Mouse (Mus musculus) stomach, postnatal 0 days (tissue): ENCODE measurements around the gene Kif26a. TPM values are rescaled to one million over a fixed set of nuclear protein-coding genes. Genes with fewer than 3 reads are reported as not detected.
A peak's percentile ranks its signal among the peaks of the same experiment; 100 is the strongest.

ENCODE experiments used
- ATAC-seq: fragments of 200-750 bp; cut with Nextera tagmentation; 2 replicates; pipeline ENCODE4 v1.8.0; 2017; ENCODE audit not compliant: low FRiP score, low TSS enrichment
- DNase-seq: peaks from one replicate; pipeline ENCODE4 v3.0.0-alpha.2; 2016; ENCODE audit warnings: low spot score
- H3K27ac ChIP-seq: fragments of 300-500 bp; sonication (generic); replicated peaks from 2 replicates; pipeline ENCODE4 v1.5.1; 2014; ENCODE audit warnings: mild to moderate bottlenecking, control low read depth
- H3K27me3 ChIP-seq: fragments of 300-500 bp; sonication (generic); 2 replicates; pipeline ENCODE4 v1.6.1; 2014; ENCODE audit warnings: low read length; ENCODE audit not compliant: control insufficient read depth, insufficient read depth
- H3K36me3 ChIP-seq: fragments of 300-500 bp; sonication (generic); 2 replicates; pipeline ENCODE4 v1.6.1; 2014; ENCODE audit warnings: low read length, mixed read lengths; ENCODE audit not compliant: control insufficient read depth, insufficient read depth
- H3K4me1 ChIP-seq: fragments of 300-500 bp; sonication (generic); replicated peaks from 2 replicates; pipeline ENCODE4 v1.6.1; 2014; ENCODE audit warnings: antibody characterized with exemption; ENCODE audit not compliant: control insufficient read depth, insufficient read depth
- H3K4me2 ChIP-seq: fragments of 300-500 bp; sonication (generic); replicated peaks from 2 replicates; pipeline ENCODE4 v1.6.1; 2014; ENCODE audit warnings: low read depth, mild to moderate bottlenecking, control low read depth, moderate library complexity
- H3K4me3 ChIP-seq: fragments of 300-500 bp; sonication (generic); 2 replicates; pipeline ENCODE4 v1.5.1; 2014; ENCODE audit warnings: low read depth, low read length, control low read depth
- H3K9ac ChIP-seq: fragments of 300-500 bp; sonication (generic); 2 replicates; pipeline ENCODE4 v1.6.1; 2014; ENCODE audit warnings: mild to moderate bottlenecking, low read length, control low read depth, mixed read lengths
- H3K9me3 ChIP-seq: fragments of 300-500 bp; sonication (generic); 2 replicates; pipeline ENCODE4 v1.6.1; 2016; ENCODE audit warnings: low read length; ENCODE audit not compliant: control insufficient read depth
- CTCF ChIP-seq: IDR thresholded peaks from 2 replicates; pipeline ENCODE4 v1.5.1; 2016; ENCODE audit warnings: antibody characterized with exemption, low read depth, mild to moderate bottlenecking, moderate library complexity
- EP300 ChIP-seq: optimal IDR thresholded peaks from 2 replicates; pipeline ENCODE3; 2016; ENCODE audit warnings: antibody characterized with exemption
- WGBS: fragments of 180-500 bp; shearing (Covaris S2); extraction: QIAGEN DNeasy Blood & Tissue Kit; methylation state at CpG from one replicate; pipeline ENCODE4 v1.1.7; 2014; 5-methylcytosine and 5-hydroxymethylcytosine counted together
- polyA plus RNA-seq: library from polyadenylated mRNA; unstranded; fragments of >200 nt; fragmentation: Nextera tagmentation; extraction: Ambion mirVana; gene quantifications from 2 replicates; pipeline ENCODE4 v1.2.1, GENCODE M21; 2015

The Kif26a gene
- polyA plus RNA-seq, 1 experiment from 2014 or later = 0.75 TPM

GRCm38 (mm10) chr12:112164840-112165219, 18.8 kb downstream of the Kif26a start:
- no peak for DNase-seq
- Histone ChIP-seq H3K36me3 (no peaks in the 10 kb centered on the region), H3K9ac (no peak overlapping the region), H3K27me3 (no peaks in the 10 kb centered on the region), H3K4me3 (no peak overlapping the region), H3K4me1 (no peaks in the 10 kb centered on the region), H3K9me3 (no peaks in the 10 kb centered on the region), H3K4me2 (no peak overlapping the region), H3K27ac (no peak overlapping the region)
- TF ChIP-seq EP300 (no peak), CTCF (no peak)
- 59% methylated on average over 6 of the region's 6 CpGs for WGBS
- no peak for ATAC-seq

- ATAC-seq = peak; percentile 56; the same call in 1 of the 2 replicates
- WGBS = 40% methylated on average over 5 of the region's 5 CpGs
- peak; percentile 52 for DNase-seq
These were observed 23.2 kb downstream of the Kif26a start for GRCm38 (mm10) chr12:112169240-112169639.

GRCm38 (mm10) chr12:112170671-112171574, 24.9 kb downstream of the Kif26a start:
- ATAC-seq (no peak), DNase-seq (no peak)
- Histone ChIP-seq H3K4me1 (no peaks in the 10 kb centered on the region), H3K27ac (no peak overlapping the region), H3K36me3 (no peaks in the 10 kb centered on the region; the same call in 1 of the 2 replicates), H3K9me3 (no peaks in the 10 kb centered on the region), H3K4me3 (no peak overlapping the region), H3K27me3 (no peaks in the 10 kb centered on the region), H3K9ac (no peak overlapping the region), H3K4me2 (no peak overlapping the region)
- WGBS = 58% methylated on average over 20 of the region's 20 CpGs
- TF ChIP-seq EP300 = no peak
- no peak for TF ChIP-seq CTCF

More at GRCm38 (mm10) chr12:112169240-112169639, 23.2 kb downstream of the Kif26a start:
- H3K4me3 ChIP-seq = no peak overlapping the region
- H3K9me3 ChIP-seq = no peaks in the 10 kb centered on the region
- H3K27ac ChIP-seq = 0 out of 2 replicates have a peak overlapping the region, but pooled peaks have one; percentile 24
- H3K27me3 ChIP-seq = no peaks in the 10 kb centered on the region
- no peak for TF ChIP-seq EP300
- no peak for TF ChIP-seq CTCF
- H3K4me1 ChIP-seq = no peaks in the 10 kb centered on the region
- H3K36me3 ChIP-seq = no peaks in the 10 kb centered on the region; the same call in 1 of the 2 replicates
- no peak overlapping the region for H3K4me2 ChIP-seq
- H3K9ac ChIP-seq = no peak overlapping the region

GRCm38 (mm10) chr12:112171657-112172056, 25.6 kb downstream of the Kif26a start:
- TF ChIP-seq EP300 (no peak), CTCF (no peak)
- Histone ChIP-seq H3K9me3 (no peaks in the 10 kb centered on the region), H3K4me3 (no peak overlapping the region), H3K36me3 (no peaks in the 10 kb centered on the region; the same call in 1 of the 2 replicates), H3K4me2 (no peak overlapping the region), H3K4me1 (no peaks in the 10 kb centered on the region), H3K27ac (no peak overlapping the region), H3K27me3 (no peaks in the 10 kb centered on the region), H3K9ac (no peak overlapping the region)
- DNase-seq (no peak), ATAC-seq (no peak)
- WGBS = 91% methylated on average over 1 of the region's 1 CpGs

GRCm38 (mm10) chr12:112172214-112172613, 26.2 kb downstream of the Kif26a start:
- Histone ChIP-seq H3K4me3 (no peak overlapping the region), H3K9ac (no peak overlapping the region), H3K27me3 (no peaks in the 10 kb centered on the region), H3K36me3 (no peaks in the 10 kb centered on the region; the same call in 1 of the 2 replicates), H3K9me3 (no peaks in the 10 kb centered on the region), H3K27ac (no peak overlapping the region), H3K4me1 (no peaks in the 10 kb centered on the region), H3K4me2 (no peak overlapping the region)
- 58% methylated on average over 8 of the region's 8 CpGs for WGBS
- TF ChIP-seq CTCF (no peak), EP300 (no peak)
- ATAC-seq (no peak), DNase-seq (no peak)

GRCm38 (mm10) chr12:112177679-112178078, 31.7 kb downstream of the Kif26a start:
- TF ChIP-seq EP300 (no peak), CTCF (no peak)
- ATAC-seq = no peak
- 91% methylated on average over 19 of the region's 19 CpGs for WGBS

More at GRCm38 (mm10) chr12:112177679-112178078, 31.7 kb downstream of the Kif26a start:
- H3K9ac ChIP-seq = no peak overlapping the region
- H3K4me1 ChIP-seq = no peaks in the 10 kb centered on the region
- no peak for DNase-seq
- no peak overlapping the region for H3K27ac ChIP-seq
- no peaks in the 10 kb centered on the region for H3K27me3 ChIP-seq
- H3K36me3 ChIP-seq = no peaks in the 10 kb centered on the region; the same call in 1 of the 2 replicates
- H3K9me3 ChIP-seq = no peaks in the 10 kb centered on the region
- no peak overlapping the region for H3K4me3 ChIP-seq
- H3K4me2 ChIP-seq = no peak overlapping the region
